In genomic region chr11:106957271-106957980, GRCm38 (mm10) we compare ENCODE assay signal across 8 mouse cellular contexts. TPM values are rescaled to one million over a fixed set of nuclear protein-coding genes. Genes with fewer than 3 reads are reported as not detected.
DNase-seq lines count a peak whose midpoint lies in the region; ATAC-seq and TF ChIP-seq lines count a peak whose summit lies in the region.

No protein-coding gene starts in this region.

- DNase-seq in hindbrain, embryonic 14.5 days (ENCODE audit: low spot score), result no peak
- DNase-seq in Muller cell, postnatal 12 days (ENCODE audit: inconsistent ontology term), result peak; percentile 22
- DNase-seq in lung, postnatal 36 days, result peak; percentile 93
- no peak for DNase-seq in forebrain, postnatal 0 days
- DNase-seq in c-Kit-positive CD71-positive TER-119-positive erythroid progenitor cells, embryonic 14.5 days (ENCODE audit: low spot score), result no peak

- 0 out of 2 replicates have a peak overlapping the region, but pooled peaks have one; percentile 5 for H3K27ac ChIP-seq in hindbrain, embryonic 15.5 days (replicated peaks)
- no peak overlapping the region for H3K27ac ChIP-seq in hindbrain, embryonic 14.5 days
- peak overlapping the region; percentile 27; the same call in 1 of the 2 replicates for H3K27ac ChIP-seq in kidney, embryonic 14.5 days (ENCODE audit: low read depth, low read length)
- no peak overlapping the region for H3K27ac ChIP-seq in forebrain, postnatal 0 days (ENCODE audit: low read depth, low read length)

- no peaks in the 10 kb centered on the region for H3K27me3 ChIP-seq in hindbrain, embryonic 15.5 days
- H3K27me3 ChIP-seq in hindbrain, embryonic 14.5 days (ENCODE audit: control insufficient read depth, insufficient read depth, low read length), result no peaks in the 10 kb centered on the region
- no peaks in the 10 kb centered on the region for H3K27me3 ChIP-seq in kidney, embryonic 14.5 days (ENCODE audit: control insufficient read depth, insufficient read depth, low read length)
- H3K27me3 ChIP-seq in forebrain, postnatal 0 days (ENCODE audit: insufficient read depth, low read length), result no peaks in the 10 kb centered on the region

- 86% methylated on average over 12 of the region's 12 CpGs for whole genome bisulfite sequencing in hindbrain, embryonic 15.5 days
- 82% methylated on average over 12 of the region's 12 CpGs for WGBS in hindbrain, embryonic 14.5 days
- 68% methylated on average over 12 of the region's 12 CpGs for WGBS in kidney, embryonic 14.5 days
- 84% methylated on average over 12 of the region's 12 CpGs for WGBS in forebrain, postnatal 0 days

- H3K4me2 ChIP-seq in hindbrain, embryonic 15.5 days, result no peak overlapping the region
- no peak overlapping the region for H3K4me2 ChIP-seq in hindbrain, embryonic 14.5 days (replicated peaks)
- H3K4me2 ChIP-seq in kidney, embryonic 14.5 days (replicated peaks; ENCODE audit: low read depth, low read length), result no peak overlapping the region
- no peak overlapping the region for H3K4me2 ChIP-seq in forebrain, postnatal 0 days (ENCODE audit: low read depth)

- no peak for TF ChIP-seq CTCF in forebrain, postnatal 0 days (IDR thresholded peaks at IDR 0.05; ENCODE audit: low read depth)

- H3K4me1 ChIP-seq in hindbrain, embryonic 15.5 days (replicated peaks), result no peaks in the 10 kb centered on the region
- no peaks in the 10 kb centered on the region for H3K4me1 ChIP-seq in hindbrain, embryonic 14.5 days (replicated peaks; ENCODE audit: control insufficient read depth, insufficient read depth, low read length)
- H3K4me1 ChIP-seq in kidney, embryonic 14.5 days (ENCODE audit: control insufficient read depth, insufficient read depth, low read length), result no peaks in the 10 kb centered on the region; the same call in 1 of the 2 replicates
- H3K4me1 ChIP-seq in forebrain, postnatal 0 days (ENCODE audit: insufficient read depth), result no peaks in the 10 kb centered on the region

- no peak overlapping the region for H3K4me3 ChIP-seq in hindbrain, embryonic 15.5 days
- no peak overlapping the region for H3K4me3 ChIP-seq in hindbrain, embryonic 14.5 days (replicated peaks; ENCODE audit: low read length)
- no peak overlapping the region for H3K4me3 ChIP-seq in kidney, embryonic 14.5 days (ENCODE audit: low read length)
- H3K4me3 ChIP-seq in forebrain, postnatal 0 days (ENCODE audit: low read depth, low read length), result no peak overlapping the region

- no peak overlapping the region for H3K9ac ChIP-seq in hindbrain, embryonic 15.5 days
- H3K9ac ChIP-seq in hindbrain, embryonic 14.5 days, result no peak overlapping the region
- no peak overlapping the region for H3K9ac ChIP-seq in kidney, embryonic 14.5 days (ENCODE audit: low read depth, low read length)
- H3K9ac ChIP-seq in forebrain, postnatal 0 days, result no peak overlapping the region

- no peaks in the 10 kb centered on the region for H3K9me3 ChIP-seq in hindbrain, embryonic 15.5 days
- H3K9me3 ChIP-seq in hindbrain, embryonic 14.5 days (ENCODE audit: control insufficient read depth, low read length), result no peaks in the 10 kb centered on the region
- no peaks in the 10 kb centered on the region; the same call in 1 of the 2 replicates for H3K9me3 ChIP-seq in kidney, embryonic 14.5 days (ENCODE audit: control insufficient read depth, low read length)
- no peaks in the 10 kb centered on the region for H3K9me3 ChIP-seq in forebrain, postnatal 0 days (ENCODE audit: low read length)

- ATAC-seq in hindbrain, embryonic 15.5 days (ENCODE audit: low FRiP score, low read depth), result no peak
- no peak for ATAC-seq in hindbrain, embryonic 14.5 days (ENCODE audit: low FRiP score)
- ATAC-seq in granulocyte monocyte progenitor cell, adult 5-6 weeks (replicated peaks; ENCODE audit: poor library complexity, severe bottlenecking), result peak; percentile 75
- no peak for ATAC-seq in kidney, embryonic 14.5 days (ENCODE audit: low FRiP score, low TSS enrichment)
- no peak for ATAC-seq in forebrain, postnatal 0 days

- H3K36me3 ChIP-seq in hindbrain, embryonic 15.5 days, result no peaks in the 10 kb centered on the region
- no peaks in the 10 kb centered on the region for H3K36me3 ChIP-seq in hindbrain, embryonic 14.5 days (replicated peaks; ENCODE audit: control insufficient read depth, insufficient read depth)
- no peaks in the 10 kb centered on the region for H3K36me3 ChIP-seq in kidney, embryonic 14.5 days (ENCODE audit: control insufficient read depth, insufficient read depth, low read length)
- H3K36me3 ChIP-seq in forebrain, postnatal 0 days (ENCODE audit: insufficient read depth), result no peaks in the 10 kb centered on the region

RNA-seq across cellular contexts. Expression of gene Smurf2, which starts 36.9 kb away (rescaled TPM):
- polyA plus RNA-seq in hindbrain, embryonic 15.5 days (2015; fragmentation: Nextera tagmentation; extraction: Ambion mirVana), result 11.4 and 15.1 TPM in 2 replicates
- polyA plus RNA-seq in hindbrain, embryonic 14.5 days (2014; fragmentation: Nextera tagmentation; extraction: Ambion mirVana), result 18.7 and 18.8 TPM in 2 replicates
- 18.2 and 23.2 TPM in 2 replicates for total RNA-seq in granulocyte monocyte progenitor cell, adult 5-6 weeks (2014; fragmentation: Nextera tagmentation)
- 34.8 and 43.4 TPM in 2 replicates for total RNA-seq in granulocyte monocyte progenitor cell, adult 5-6 weeks (2017)
- polyA plus RNA-seq in kidney, embryonic 14.5 days (2014; fragmentation: Nextera tagmentation; extraction: Ambion mirVana), result 17.4 and 19.1 TPM in 2 replicates
- total RNA-seq in forebrain, postnatal 0 days (2014; rRNA removed), result 44.3 and 46.1 TPM in 2 replicates
- 6.6 and 7.4 TPM in 2 replicates for polyA plus RNA-seq in forebrain, postnatal 0 days (2015; fragmentation: Nextera tagmentation; extraction: Ambion mirVana)

RNA-seq across cellular contexts. Expression of gene Kpna2, which starts 41.9 kb away (rescaled TPM):
- polyA plus RNA-seq in hindbrain, embryonic 15.5 days (2015; fragmentation: Nextera tagmentation; extraction: Ambion mirVana), result 166 and 182 TPM in 2 replicates
- polyA plus RNA-seq in hindbrain, embryonic 14.5 days (2014; fragmentation: Nextera tagmentation; extraction: Ambion mirVana), result 150 and 177 TPM in 2 replicates
- 103 and 134 TPM in 2 replicates for total RNA-seq in granulocyte monocyte progenitor cell, adult 5-6 weeks (2014; fragmentation: Nextera tagmentation)
- total RNA-seq in granulocyte monocyte progenitor cell, adult 5-6 weeks (2017), result 261 and 287 TPM in 2 replicates
- polyA plus RNA-seq in kidney, embryonic 14.5 days (2014; fragmentation: Nextera tagmentation; extraction: Ambion mirVana), result 403 and 460 TPM in 2 replicates
- total RNA-seq in forebrain, postnatal 0 days (2014; rRNA removed), result 75.5 and 83.5 TPM in 2 replicates
- polyA plus RNA-seq in forebrain, postnatal 0 days (2015; fragmentation: Nextera tagmentation; extraction: Ambion mirVana), result 100 and 102 TPM in 2 replicates

Comparison
In these comparisons a context has a peak if more than half of its experiments do, and no peak if none do; other contexts are left out.
1. H3K27ac ChIP-seq: peak in hindbrain, embryonic 15.5 days (single experiment) and kidney, embryonic 14.5 days (single experiment); none in hindbrain, embryonic 14.5 days (single experiment) and forebrain, postnatal 0 days (single experiment).
2. DNase-seq: peak in Muller cell, postnatal 12 days (single experiment) and lung, postnatal 36 days (single experiment); none in hindbrain, embryonic 14.5 days (single experiment), forebrain, postnatal 0 days (single experiment) and c-Kit-positive CD71-positive TER-119-positive erythroid progenitor cells, embryonic 14.5 days (single experiment).